28 mouse cellular contexts compared by ENCODE assay signal in the genomic region with DNA sequence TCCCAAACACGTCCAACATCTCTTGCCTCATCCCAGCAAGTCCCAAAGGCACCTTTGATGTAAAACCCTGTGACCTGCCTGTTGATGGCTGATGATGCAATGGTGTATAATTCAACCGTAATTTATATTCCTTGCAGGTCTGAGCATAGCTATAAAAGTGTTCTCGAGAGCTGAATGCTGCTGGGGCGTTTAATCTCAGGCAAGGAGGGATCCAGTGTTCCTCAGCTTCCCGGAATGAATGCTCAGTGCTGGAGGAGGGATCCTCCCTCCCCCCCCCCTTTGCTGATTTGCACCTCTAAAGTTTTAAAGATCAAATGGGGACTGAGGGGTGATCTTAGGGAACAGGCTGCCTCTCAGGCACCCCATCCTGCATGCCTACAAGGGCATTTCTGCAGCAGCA.
DNase-seq lines count a peak whose midpoint lies in the region; ATAC-seq and TF ChIP-seq lines count a peak whose summit lies in the region.
"Had no signal": no experiment of that assay in that cellular context is flagged by ENCODE, and none has a peak within 500 bp of the region (broad histone marks: within the 10 kb centered on the region; RNA-seq: fewer than 3 reads in every experiment).

No protein-coding gene starts in this region.

- TF ChIP-seq CTCF in heart, adult 2 months (IDR thresholded peaks at IDR 0.05): no peak

- no peaks in the 10 kb centered on the region for H3K79me2 ChIP-seq in heart, adult 2 months (replicated peaks; ENCODE audit: control insufficient read depth, insufficient read depth, low read length)

- H3K4me3 ChIP-seq in hindbrain, embryonic 13.5 days: no peak overlapping the region
- no peak overlapping the region for H3K4me3 ChIP-seq in hindbrain, embryonic 12.5 days
- no peak overlapping the region for H3K4me3 ChIP-seq in neural tube, embryonic 13.5 days
- H3K4me3 ChIP-seq in midbrain, embryonic 14.5 days (replicated peaks; ENCODE audit: low read depth, low read length): no peak overlapping the region
- H3K4me3 ChIP-seq in neural tube, embryonic 15.5 days (replicated peaks): no peak overlapping the region
- H3K4me3 ChIP-seq in heart, adult 2 months: no peak overlapping the region
- H3K4me3 ChIP-seq: erythroblast, embryonic 14.5 days; forebrain, embryonic 12.5 days had no signal

- no peaks in the 10 kb centered on the region for H3K27me3 ChIP-seq in hindbrain, embryonic 13.5 days
- H3K27me3 ChIP-seq in hindbrain, embryonic 12.5 days: no peaks in the 10 kb centered on the region
- no peaks in the 10 kb centered on the region for H3K27me3 ChIP-seq in neural tube, embryonic 13.5 days
- H3K27me3 ChIP-seq in midbrain, embryonic 14.5 days (ENCODE audit: control insufficient read depth, insufficient read depth, low read length): no peaks in the 10 kb centered on the region
- H3K27me3 ChIP-seq in neural tube, embryonic 15.5 days (replicated peaks): no peaks in the 10 kb centered on the region
- no peaks in the 10 kb centered on the region for H3K27me3 ChIP-seq in heart, adult 2 months (ENCODE audit: control insufficient read depth, insufficient read depth, low read length)
- H3K27me3 ChIP-seq: forebrain, embryonic 12.5 days had no signal

- no peak overlapping the region for H3K9ac ChIP-seq in hindbrain, embryonic 13.5 days
- no peak overlapping the region for H3K9ac ChIP-seq in hindbrain, embryonic 12.5 days
- H3K9ac ChIP-seq in neural tube, embryonic 13.5 days: peak overlapping the region; percentile 9
- H3K9ac ChIP-seq in midbrain, embryonic 14.5 days (replicated peaks; ENCODE audit: low read length): no peak overlapping the region
- H3K9ac ChIP-seq in neural tube, embryonic 15.5 days (replicated peaks): no peak overlapping the region
- H3K9ac ChIP-seq in heart, adult 2 months (ENCODE audit: low read depth, low read length): no peak overlapping the region
- H3K9ac ChIP-seq: forebrain, embryonic 12.5 days; liver, embryonic 14.5 days had no signal

- H3K27ac ChIP-seq in hindbrain, embryonic 13.5 days: peak overlapping the region; percentile 52; the same call in 1 of the 2 replicates
- no peak overlapping the region for H3K27ac ChIP-seq in hindbrain, embryonic 12.5 days
- H3K27ac ChIP-seq in neural tube, embryonic 13.5 days (replicated peaks): peak overlapping the region; percentile 55
- H3K27ac ChIP-seq in midbrain, embryonic 14.5 days (replicated peaks; ENCODE audit: low read depth, low read length): peak overlapping the region; percentile 68
- peak overlapping the region; percentile 34 for H3K27ac ChIP-seq in neural tube, embryonic 15.5 days (replicated peaks)
- no peak overlapping the region for H3K27ac ChIP-seq in heart, adult 2 months
- H3K27ac ChIP-seq: forebrain, embryonic 12.5 days; kidney, postnatal 0 days; liver, embryonic 14.5 days; macrophage; stomach, postnatal 0 days had no signal

- TF ChIP-seq EP300 in heart, adult 2 months (IDR thresholded peaks at IDR 0.05; ENCODE audit: insufficient read depth, low read depth, low read length): no peak

- intact Hi-C loops in heart, adult 2 months (cut with DNase I): no loop called here

- no peaks in the 10 kb centered on the region for H3K9me3 ChIP-seq in hindbrain, embryonic 13.5 days
- H3K9me3 ChIP-seq in hindbrain, embryonic 12.5 days (replicated peaks): no peaks in the 10 kb centered on the region
- no peaks in the 10 kb centered on the region for H3K9me3 ChIP-seq in neural tube, embryonic 13.5 days
- no peaks in the 10 kb centered on the region for H3K9me3 ChIP-seq in midbrain, embryonic 14.5 days (ENCODE audit: control insufficient read depth, low read length)
- no peaks in the 10 kb centered on the region for H3K9me3 ChIP-seq in neural tube, embryonic 15.5 days (replicated peaks)
- H3K9me3 ChIP-seq: forebrain, embryonic 12.5 days had no signal

- no peak for TF ChIP-seq POLR2A in heart, adult 2 months (IDR thresholded peaks at IDR 0.05; ENCODE audit: insufficient read depth, low read depth, low read length)

- H3K4me2 ChIP-seq in hindbrain, embryonic 13.5 days: no peak overlapping the region
- H3K4me2 ChIP-seq in hindbrain, embryonic 12.5 days (replicated peaks): no peak overlapping the region
- H3K4me2 ChIP-seq in neural tube, embryonic 13.5 days: no peak overlapping the region
- H3K4me2 ChIP-seq in midbrain, embryonic 14.5 days (ENCODE audit: low read length): no peak overlapping the region
- no peak overlapping the region for H3K4me2 ChIP-seq in neural tube, embryonic 15.5 days
- H3K4me2 ChIP-seq: forebrain, embryonic 12.5 days had no signal

- WGBS in hindbrain, embryonic 13.5 days: 31% methylated on average over 5 of the region's 5 CpGs
- 42% methylated on average over 5 of the region's 5 CpGs for WGBS in hindbrain, embryonic 12.5 days
- WGBS in neural tube, embryonic 13.5 days: 19% methylated on average over 5 of the region's 5 CpGs
- 27% methylated on average over 5 of the region's 5 CpGs for WGBS in midbrain, embryonic 14.5 days
- WGBS in neural tube, embryonic 15.5 days: 15% methylated on average over 5 of the region's 5 CpGs
- 62% methylated on average over 5 of the region's 5 CpGs for WGBS in heart, adult 2 months

- no peaks in the 10 kb centered on the region for H3K36me3 ChIP-seq in hindbrain, embryonic 13.5 days
- H3K36me3 ChIP-seq in hindbrain, embryonic 12.5 days: no peaks in the 10 kb centered on the region
- H3K36me3 ChIP-seq in neural tube, embryonic 13.5 days: no peaks in the 10 kb centered on the region
- H3K36me3 ChIP-seq in midbrain, embryonic 14.5 days (ENCODE audit: control insufficient read depth, insufficient read depth, low read length): no peaks in the 10 kb centered on the region
- H3K36me3 ChIP-seq in neural tube, embryonic 15.5 days: no peaks in the 10 kb centered on the region
- no peaks in the 10 kb centered on the region for H3K36me3 ChIP-seq in heart, adult 2 months (ENCODE audit: control insufficient read depth, insufficient read depth, low read length)
- H3K36me3 ChIP-seq: forebrain, embryonic 12.5 days had no signal

- ATAC-seq in hindbrain, embryonic 13.5 days (ENCODE audit: low FRiP score): no peak
- no peak for ATAC-seq in hindbrain, embryonic 12.5 days (ENCODE audit: low FRiP score)
- ATAC-seq in neural tube, embryonic 13.5 days (ENCODE audit: low read depth): peak; percentile 52; the same call in 1 of the 2 replicates
- no peak for ATAC-seq in midbrain, embryonic 14.5 days (ENCODE audit: low FRiP score, low TSS enrichment)
- ATAC-seq in neural tube, embryonic 15.5 days (ENCODE audit: low FRiP score): peak; percentile 22
- ATAC-seq: CD4-positive, CD25-positive, alpha-beta regulatory T cell, adult 4 months; intestine, embryonic 16.5 days had no signal

- no peak for DNase-seq in neural tube, embryonic 10.5 days (ENCODE audit: extremely low spot score, low spot score)
- peak; percentile 47 for DNase-seq in midbrain, embryonic 14.5 days
- DNase-seq in urinary bladder, postnatal 25 days (ENCODE audit: low spot score): no peak
- DNase-seq in heart, adult 2 months: no peak
- DNase-seq: adrenal gland, postnatal 14 days; cerebellum, adult 18-20 months; cerebellum, postnatal 10 days; heart, postnatal 14 days; kidney, adult 8-10 months; layer of hippocampus, adult 9-11 months; left cerebral cortex, postnatal 4 days; liver; lung, adult 2 months; lung, postnatal 10 days; thymus, adult 18-20 months; thymus, postnatal 36 days had no signal

- peaks cover 14% of the 10 kb centered on the region for H3K4me1 ChIP-seq in hindbrain, embryonic 13.5 days (replicated peaks)
- H3K4me1 ChIP-seq in hindbrain, embryonic 12.5 days: peaks cover 3% of the 10 kb centered on the region; the same call in 1 of the 2 replicates
- H3K4me1 ChIP-seq in neural tube, embryonic 13.5 days (replicated peaks): peaks cover 15% of the 10 kb centered on the region
- peaks cover 10% of the 10 kb centered on the region; the same call in 1 of the 2 replicates for H3K4me1 ChIP-seq in midbrain, embryonic 14.5 days (ENCODE audit: control insufficient read depth, insufficient read depth, low read length)
- peaks cover 13% of the 10 kb centered on the region for H3K4me1 ChIP-seq in neural tube, embryonic 15.5 days
- H3K4me1 ChIP-seq in heart, adult 2 months (ENCODE audit: control insufficient read depth, insufficient read depth, low read length): no peaks in the 10 kb centered on the region

Comparison
In these comparisons a context has a peak if more than half of its experiments do, and no peak if none do; other contexts are left out.
1. H3K27ac ChIP-seq: peak in hindbrain, embryonic 13.5 days (single experiment), neural tube, embryonic 13.5 days (single experiment), midbrain, embryonic 14.5 days (single experiment) and neural tube, embryonic 15.5 days (single experiment); none in hindbrain, embryonic 12.5 days (single experiment) and heart, adult 2 months (single experiment).
2. ATAC-seq: peak in neural tube, embryonic 13.5 days (single experiment) and neural tube, embryonic 15.5 days (single experiment); none in hindbrain, embryonic 13.5 days (single experiment), hindbrain, embryonic 12.5 days (single experiment) and midbrain, embryonic 14.5 days (single experiment).